Mouse (Mus musculus) adrenal gland, postnatal 25 days (tissue): ENCODE data around the gene Ttc30a1. TPM values are rescaled to one million over a fixed set of nuclear protein-coding genes. Genes with fewer than 3 reads are reported as not detected.
"Not testable (repeated sequence)": the region's sequence is repeated elsewhere in the genome, so short reads cannot be mapped to it uniquely, and the experiment has no call there.

Experiments used
- DNase-seq: peaks from one replicate; pipeline ENCODE4 v3.0.0; 2021; ENCODE audit warnings: mixed read lengths
- total RNA-seq: library from RNA; stranded (reverse); gene quantifications from 2 replicates; pipeline ENCODE4 v1.2.3, GENCODE M21; 2021

Gene Ttc30a1
- total RNA-seq, 1 experiment from 2014 or later: 4.0 TPM

DNA sequence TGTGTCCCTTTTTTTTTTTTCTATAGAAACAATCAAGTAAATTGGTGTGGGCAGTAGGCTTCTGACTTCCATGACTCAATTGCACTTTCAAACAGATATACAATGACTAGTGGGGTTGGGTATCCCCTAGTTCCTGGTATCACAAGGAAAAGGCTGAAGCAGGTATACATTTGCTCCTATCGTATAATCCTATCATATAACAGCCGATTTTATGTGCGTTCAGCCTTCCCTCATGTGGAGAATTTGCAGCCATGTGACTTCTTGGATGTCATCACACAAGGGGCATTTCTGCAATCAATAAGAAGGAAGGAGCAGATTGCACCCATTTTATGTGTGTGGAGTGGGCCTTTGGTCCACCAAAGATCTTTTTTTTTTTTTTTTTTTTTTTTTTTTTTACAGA, 1.3 kb upstream of the Ttc30a1 start:
- DNase-seq: no peak

DNA sequence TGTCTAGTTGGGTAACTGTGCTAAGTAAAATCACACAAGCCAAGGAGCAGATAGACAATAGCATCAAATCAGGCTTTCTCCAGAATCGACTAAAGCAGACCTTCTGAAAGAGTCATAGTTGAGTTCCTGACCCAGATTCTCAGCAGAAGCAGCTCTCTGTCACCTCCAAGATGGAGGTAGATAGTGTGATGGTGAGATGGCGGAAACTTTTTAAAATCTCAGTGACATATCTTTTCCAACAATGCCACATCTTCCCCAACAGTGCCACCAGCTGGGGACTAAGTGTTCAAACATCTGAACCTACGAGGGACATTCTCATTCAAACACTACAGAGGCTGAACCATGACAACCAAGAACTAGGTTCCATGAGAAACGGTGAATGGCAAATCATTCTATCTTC, 859 bp upstream of the Ttc30a1 start:
- no peak for DNase-seq

DNA sequence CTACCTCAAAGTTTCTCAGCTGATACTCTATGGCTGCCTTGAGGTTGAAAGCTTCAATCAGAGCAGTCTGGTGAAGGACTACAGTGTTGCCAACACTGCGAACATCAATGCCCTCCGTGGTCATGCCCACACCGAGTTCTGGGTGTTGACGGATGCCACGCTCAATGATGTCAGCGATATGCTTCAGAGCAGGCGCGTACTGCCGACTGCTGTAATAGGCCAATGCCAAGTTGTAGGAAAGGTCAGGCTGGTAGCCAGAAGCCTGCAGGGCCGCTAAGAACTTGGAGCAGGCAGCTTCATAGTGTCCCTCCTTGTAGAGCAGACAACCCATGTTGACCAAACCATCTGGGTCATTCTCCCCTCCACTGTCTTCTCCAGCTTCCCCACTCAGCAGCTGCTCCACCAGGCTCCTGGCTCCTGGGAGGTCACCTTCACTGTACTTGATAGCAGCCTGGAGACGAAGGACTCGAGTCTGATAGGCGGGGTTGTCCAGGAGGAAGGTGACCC, 781 bp downstream of the Ttc30a1 start:
- not testable (repeated sequence) for DNase-seq

- not testable (repeated sequence) for DNase-seq
These were observed 3.9 kb downstream of the Ttc30a1 start, which contains the start of gene Ttc30a2 for GRCm38 (mm10) chr2:75977752-75978368. Gene Ttc30a2 (minus strand): TSS chr2:75978170.

DNA sequence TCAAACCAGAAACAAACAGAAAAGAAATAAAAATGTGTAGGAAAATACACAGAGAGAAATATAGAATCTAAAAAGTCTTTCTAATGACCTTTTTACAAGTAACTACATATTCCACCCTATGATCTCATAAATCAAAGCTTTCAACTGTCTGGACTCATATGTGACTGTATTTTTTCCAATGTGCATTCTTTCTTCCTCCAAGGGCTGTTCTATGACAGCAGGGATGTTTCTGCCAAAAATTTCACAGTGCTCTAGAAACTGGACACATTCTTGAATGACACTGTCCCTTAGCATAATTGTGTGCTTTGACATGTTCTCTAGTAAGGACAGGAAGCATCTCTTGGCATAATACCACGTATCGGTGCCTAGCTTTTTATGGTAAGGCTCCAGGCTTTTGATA, 5.7 kb downstream of the Ttc30a1 start:
- not testable (repeated sequence) for DNase-seq

GRCm38 (mm10) chr2:75974131-75974530, 7.6 kb downstream of the Ttc30a1 start:
- DNase-seq: no peak

DNA sequence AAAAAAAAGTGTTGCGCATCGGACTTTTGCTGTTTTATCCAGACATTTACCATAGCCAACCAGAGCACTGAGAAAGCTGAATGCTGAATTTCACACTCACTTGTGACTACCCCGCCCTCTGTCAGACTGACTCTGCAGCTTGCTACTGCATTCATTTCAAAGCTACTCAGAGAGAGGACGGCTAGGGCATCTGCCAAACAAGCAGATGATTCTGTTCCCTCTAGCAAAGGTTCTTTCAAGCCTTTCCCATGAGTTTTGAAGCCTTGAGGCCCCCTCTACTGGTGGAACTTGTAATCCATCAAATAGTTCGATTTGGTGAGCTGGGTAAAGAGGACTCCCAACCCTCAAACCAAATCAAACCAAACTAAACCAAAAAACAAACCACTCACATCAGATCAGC, 16.8 kb downstream of the Ttc30a1 start:
- DNase-seq: peak; percentile 31

GRCm38 (mm10) chr2:75964512-75964911, 17.3 kb downstream of the Ttc30a1 start:
- peak; percentile 81 for DNase-seq

GRCm38 (mm10) chr2:75964051-75964450, 17.7 kb downstream of the Ttc30a1 start:
- no peak for DNase-seq

DNA sequence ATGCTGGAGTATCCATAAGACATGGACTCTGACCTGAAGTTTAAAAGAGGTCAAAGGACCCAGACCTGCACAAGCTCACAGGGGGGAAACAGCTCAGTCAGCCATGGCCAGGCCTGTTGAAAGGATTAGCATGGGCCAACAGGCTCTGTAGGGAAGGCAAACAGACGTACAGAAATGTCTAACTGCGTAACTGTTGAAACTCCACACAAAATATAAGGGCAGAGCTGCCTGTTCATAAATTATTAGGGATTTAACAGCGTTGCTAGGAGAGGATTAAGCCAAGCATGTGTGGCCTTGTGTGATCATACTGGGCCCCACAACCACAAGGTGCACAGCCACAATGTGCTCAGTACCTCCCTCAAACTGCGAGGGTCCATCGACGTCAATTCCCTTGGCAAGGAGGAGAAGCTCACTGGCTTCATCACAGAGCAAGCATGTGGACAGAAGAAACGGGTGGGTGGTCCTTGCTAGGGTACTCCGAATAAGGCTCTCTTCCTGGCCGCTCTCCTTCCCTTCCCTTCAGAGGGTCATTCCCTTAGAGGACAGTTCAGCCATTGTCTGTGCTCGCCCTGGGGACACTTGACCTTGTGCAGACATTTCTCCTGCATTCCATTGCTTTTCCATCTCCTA, 18.4 kb downstream of the Ttc30a1 start:
- no peak for DNase-seq

- DNase-seq: peak; percentile 52
These were observed 21.1 kb downstream of the Ttc30a1 start for GRCm38 (mm10) chr2:75960366-75961330.

GRCm38 (mm10) chr2:75959850-75960365, 21.9 kb downstream of the Ttc30a1 start:
- DNase-seq: peak; percentile 16

GRCm38 (mm10) chr2:75959183-75959849, 22.5 kb downstream of the Ttc30a1 start:
- peak; percentile 26 for DNase-seq

GRCm38 (mm10) chr2:75955709-75956108, 26.1 kb downstream of the Ttc30a1 start:
- no peak for DNase-seq

DNA sequence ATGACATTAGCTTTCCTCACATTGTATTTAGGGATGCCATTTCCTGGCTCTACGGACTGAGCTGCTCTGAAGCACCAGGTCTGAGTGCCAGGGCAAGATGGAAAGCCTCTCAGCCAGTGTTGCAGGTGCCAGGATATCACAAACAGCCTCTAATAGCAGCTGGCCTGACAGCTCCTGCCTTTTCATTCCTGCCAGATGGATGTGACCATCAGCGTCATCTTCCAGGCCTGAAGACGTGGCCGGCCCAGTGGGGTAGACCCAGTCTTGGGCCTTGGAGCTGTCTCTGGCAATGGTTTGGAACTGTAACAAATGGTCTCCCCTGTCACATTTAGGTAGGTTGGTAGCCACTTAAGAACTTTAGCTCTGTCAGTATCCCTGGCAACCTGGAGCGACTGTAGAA, 28.4 kb downstream of the Ttc30a1 start:
- no peak for DNase-seq

DNA sequence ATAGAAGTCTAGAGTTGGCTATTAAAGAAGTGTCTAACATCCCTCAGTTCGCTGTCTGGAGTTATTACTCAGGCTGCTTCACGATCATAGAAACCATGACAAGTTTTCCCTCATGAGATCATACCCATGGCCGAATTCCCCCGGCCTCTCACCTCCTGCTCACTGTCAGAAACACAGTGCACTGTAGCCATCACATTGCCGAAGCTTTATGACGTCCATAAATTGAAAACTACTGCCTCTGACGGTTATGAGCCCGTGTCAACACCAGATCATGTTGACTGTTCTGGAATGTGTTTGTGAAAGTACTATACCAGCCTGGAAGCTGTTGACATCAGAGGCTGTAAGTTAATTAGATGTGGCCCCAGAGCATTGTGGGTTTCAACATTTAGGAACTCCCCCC, 31.1 kb downstream of the Ttc30a1 start:
- DNase-seq: no peak

GRCm38 (mm10) chr2:75938117-75939063, 43.4 kb downstream of the Ttc30a1 start, which contains the start of gene Ttc30b:
Gene Ttc30b (minus strand): TSS chr2:75938585.
- peak; percentile 70 for DNase-seq

- not testable (repeated sequence) for DNase-seq
These were observed 44.1 kb downstream of the Ttc30a1 start for GRCm38 (mm10) chr2:75937520-75938116.

DNA sequence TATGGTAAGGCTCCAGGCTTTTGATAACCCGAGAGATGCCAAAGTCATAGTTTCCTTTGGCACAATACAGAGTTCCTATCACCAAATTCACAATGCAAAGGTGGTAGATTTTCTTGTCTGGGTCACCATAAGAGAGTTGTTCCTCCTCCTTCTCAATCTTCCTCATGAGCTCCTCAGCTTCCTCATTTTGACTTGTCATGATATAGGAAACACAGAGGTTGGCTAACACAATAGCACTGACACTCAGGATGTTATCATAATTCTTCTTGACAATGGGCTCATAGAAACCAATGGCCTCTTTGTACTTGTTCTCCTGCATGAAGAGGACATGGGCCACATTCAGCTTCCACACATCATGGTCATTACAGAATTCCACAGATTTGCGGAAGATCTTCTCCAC, 45.1 kb downstream of the Ttc30a1 start:
- not testable (repeated sequence) for DNase-seq

DNA sequence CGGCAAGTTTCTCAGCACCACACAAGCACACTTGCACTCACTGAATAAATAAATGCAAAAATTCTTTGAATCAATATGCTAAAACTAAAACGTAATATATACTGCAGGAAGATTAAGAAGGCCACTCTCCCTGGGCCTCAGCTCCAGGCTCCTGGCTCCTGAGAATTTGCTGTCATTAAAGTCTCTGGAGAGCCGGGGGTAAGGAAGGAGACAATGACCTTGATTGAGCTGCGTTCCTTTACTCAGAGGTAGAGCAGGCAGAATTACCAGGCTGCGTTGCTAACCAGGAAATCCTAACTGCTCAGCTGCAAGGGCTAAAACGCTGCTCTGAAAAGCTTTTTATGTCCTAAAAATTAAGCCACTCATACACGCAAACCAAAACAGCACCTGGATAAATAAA, 48.2 kb downstream of the Ttc30a1 start:
- DNase-seq: no peak
